Mouse (Mus musculus): Measurements from ENCODE around the gene Gm17387. TPM values are rescaled to one million over a fixed set of nuclear protein-coding genes. Genes with fewer than 3 reads are reported as not detected.
A peak's percentile ranks its signal among the peaks of the same experiment; 100 is the strongest.

Gene Gm17387
- polyA plus RNA-seq, 1 experiment = not detected

DNA sequence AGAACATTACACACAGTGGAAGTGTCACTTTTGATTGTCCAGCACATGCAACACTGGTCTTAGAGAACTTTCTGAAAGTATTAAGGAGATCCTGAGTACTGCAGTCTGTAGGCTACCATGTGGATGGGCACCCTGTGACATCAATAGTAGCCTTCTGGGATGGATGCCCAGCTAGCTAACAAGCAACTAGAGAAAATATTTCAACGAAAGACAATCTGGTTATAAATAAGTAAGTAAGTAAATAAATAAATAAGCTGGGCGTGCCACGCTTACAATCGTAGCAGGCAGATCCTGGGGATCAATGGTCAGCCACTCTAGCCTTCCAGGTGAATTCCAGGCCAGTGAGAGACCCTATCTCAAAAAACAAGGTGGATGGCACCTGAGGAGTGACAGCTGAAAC is 23.1 kb downstream of the Gm17387 start:
- TF ChIP-seq POLR2A (IDR thresholded peaks at IDR 0.05; ENCODE audit: borderline replicate concordance, extremely low read depth, insufficient read depth, insufficient read length, poor library complexity, severe bottlenecking) (no peak), CTCF (IDR thresholded peaks at IDR 0.05; ENCODE audit: borderline replicate concordance, extremely low read depth, insufficient read depth, insufficient read length) (no peak)
- DNase-seq (ENCODE audit: low read depth) = no peak

GRCm38 (mm10) chr7:141052421-141052820 is 23.5 kb downstream of the Gm17387 start:
- DNase-seq (ENCODE audit: low read depth) = no peak
- TF ChIP-seq CTCF (IDR thresholded peaks at IDR 0.05; ENCODE audit: borderline replicate concordance, extremely low read depth, insufficient read depth, insufficient read length) (no peak), POLR2A (IDR thresholded peaks at IDR 0.05; ENCODE audit: borderline replicate concordance, extremely low read depth, insufficient read depth, insufficient read length, poor library complexity, severe bottlenecking) (no peak)

DNA sequence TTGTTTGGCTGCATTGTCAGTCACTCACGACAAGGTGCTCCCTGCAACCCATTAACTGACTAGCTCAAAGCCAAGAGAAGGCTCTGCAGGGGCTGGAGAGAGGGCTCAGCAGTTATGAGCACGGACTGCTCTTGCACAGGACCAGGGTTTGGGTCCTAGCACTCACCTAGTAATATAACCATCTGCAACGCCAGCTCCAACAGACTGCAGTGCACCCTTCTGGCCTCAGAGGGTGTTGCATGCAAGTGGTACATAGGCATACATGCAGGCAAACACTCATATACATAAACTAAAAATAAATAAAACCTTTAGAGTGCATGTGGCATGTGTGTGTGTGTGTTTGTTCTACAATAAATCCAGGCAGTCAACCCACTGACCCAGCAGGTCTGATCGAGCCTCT is 26.9 kb downstream of the Gm17387 start:
- TF ChIP-seq CTCF (IDR thresholded peaks at IDR 0.05; ENCODE audit: borderline replicate concordance, extremely low read depth, insufficient read depth, insufficient read length) (no peak), POLR2A (IDR thresholded peaks at IDR 0.05; ENCODE audit: borderline replicate concordance, extremely low read depth, insufficient read depth, insufficient read length, poor library complexity, severe bottlenecking) (no peak)
- no peak for DNase-seq (ENCODE audit: low read depth)

GRCm38 (mm10) chr7:141056976-141057375 is 28.0 kb downstream of the Gm17387 start:
- DNase-seq (ENCODE audit: low read depth) = no peak

DNA sequence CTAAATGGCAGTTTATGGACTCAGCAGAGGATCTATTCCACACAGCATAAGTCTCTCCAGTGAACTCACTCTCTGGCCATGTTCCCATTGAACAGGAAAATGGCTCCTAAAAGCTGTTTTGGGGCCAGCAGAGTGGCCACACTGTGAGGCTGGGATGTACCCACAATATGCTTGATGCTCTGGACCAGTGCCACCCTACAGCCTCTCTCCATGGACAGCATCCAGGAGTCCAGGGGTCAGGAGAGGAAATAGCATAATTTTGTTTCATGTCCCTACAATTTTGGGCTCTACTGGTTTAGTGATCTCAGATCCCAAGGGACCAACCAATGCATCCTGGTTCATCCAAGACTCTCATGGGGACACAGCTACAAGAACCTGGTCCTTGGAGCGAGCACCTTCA is 28.6 kb downstream of the Gm17387 start:
- no peak for DNase-seq (ENCODE audit: low read depth)
- TF ChIP-seq CTCF (IDR thresholded peaks at IDR 0.05; ENCODE audit: borderline replicate concordance, extremely low read depth, insufficient read depth, insufficient read length) (no peak), POLR2A (IDR thresholded peaks at IDR 0.05; ENCODE audit: borderline replicate concordance, extremely low read depth, insufficient read depth, insufficient read length, poor library complexity, severe bottlenecking) (no peak)

More at GRCm38 (mm10) chr7:141056976-141057375, 28.0 kb downstream of the Gm17387 start:
- TF ChIP-seq POLR2A (IDR thresholded peaks at IDR 0.05; ENCODE audit: borderline replicate concordance, extremely low read depth, insufficient read depth, insufficient read length, poor library complexity, severe bottlenecking) = no peak
- no peak for TF ChIP-seq CTCF (IDR thresholded peaks at IDR 0.05; ENCODE audit: borderline replicate concordance, extremely low read depth, insufficient read depth, insufficient read length)

- TF ChIP-seq POLR2A (IDR thresholded peaks at IDR 0.05; ENCODE audit: borderline replicate concordance, extremely low read depth, insufficient read depth, insufficient read length, poor library complexity, severe bottlenecking) = no peak
- no peak for TF ChIP-seq CTCF (IDR thresholded peaks at IDR 0.05; ENCODE audit: borderline replicate concordance, extremely low read depth, insufficient read depth, insufficient read length)
- no peak for DNase-seq (ENCODE audit: low read depth)
These were observed 29.8 kb downstream of the Gm17387 start for GRCm38 (mm10) chr7:141058601-141059341.

DNA sequence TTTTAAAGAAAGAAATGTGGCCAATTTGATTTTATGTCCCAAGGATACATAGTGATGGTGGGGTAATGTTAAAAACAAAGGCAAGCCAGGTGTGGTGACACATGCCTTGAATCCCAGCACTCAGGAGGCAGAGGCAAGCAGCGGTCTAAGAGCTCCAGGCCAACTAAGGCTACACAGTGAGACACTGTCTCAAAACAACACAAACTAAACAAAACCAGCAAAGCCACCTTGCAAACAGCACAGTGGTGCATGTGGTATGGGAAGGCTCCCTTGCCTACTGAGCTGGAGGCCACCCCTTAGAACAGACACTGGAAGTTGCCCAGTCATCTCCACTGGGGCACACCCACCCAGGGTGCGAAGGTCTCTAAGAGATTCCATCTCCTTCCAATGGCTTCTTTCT is 31.0 kb downstream of the Gm17387 start:
- DNase-seq (ENCODE audit: low read depth) = no peak
- TF ChIP-seq POLR2A (IDR thresholded peaks at IDR 0.05; ENCODE audit: borderline replicate concordance, extremely low read depth, insufficient read depth, insufficient read length, poor library complexity, severe bottlenecking) (no peak), CTCF (IDR thresholded peaks at IDR 0.05; ENCODE audit: borderline replicate concordance, extremely low read depth, insufficient read depth, insufficient read length) (no peak)

DNA sequence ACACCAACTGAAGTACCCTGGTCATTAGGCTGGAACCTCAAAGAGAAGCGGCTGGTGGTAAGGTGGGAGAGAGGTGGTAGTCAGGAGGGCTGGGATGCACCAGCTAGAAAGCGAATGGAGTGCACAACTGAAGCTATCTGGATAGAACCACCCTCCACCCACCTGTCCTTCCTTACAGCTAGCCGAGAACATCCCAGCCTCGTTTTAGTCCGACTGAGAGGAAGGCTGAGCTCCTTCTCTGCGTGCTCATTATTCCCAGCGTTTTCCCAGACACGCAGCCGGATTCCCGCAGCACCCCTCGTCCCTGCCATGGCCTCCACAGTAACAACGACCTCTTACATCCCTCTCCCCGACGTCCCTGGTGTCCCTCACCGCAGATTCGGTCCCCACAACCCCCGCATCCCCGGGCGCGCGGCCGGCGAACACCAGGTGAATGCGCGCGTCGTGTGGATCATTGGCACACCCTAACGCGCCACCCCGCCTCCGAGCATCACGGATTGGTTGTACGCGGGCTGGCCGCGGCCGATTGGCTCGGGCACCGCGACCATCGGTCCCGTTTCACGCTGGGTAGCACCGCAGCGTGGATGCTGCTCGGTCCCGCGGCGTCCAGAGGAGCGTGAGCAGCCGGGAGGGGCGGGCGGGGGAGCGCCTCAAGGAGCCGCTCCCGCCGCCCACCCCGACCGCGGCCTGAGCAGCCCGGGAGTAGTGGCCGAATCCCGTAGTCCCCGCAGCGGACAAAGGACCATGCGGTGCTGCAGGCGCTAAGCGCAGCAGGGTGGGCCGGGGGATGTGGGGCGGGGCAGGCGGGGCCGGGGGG is 31.7 kb downstream of the Gm17387 start, which contains the start of gene B4galnt4:
Gene B4galnt4 (plus strand): TSS at position 679 of the 817 bp plus-strand sequence.
- DNase-seq (ENCODE audit: low read depth) = peak; percentile 97
- peak; percentile 69 for TF ChIP-seq POLR2A (IDR thresholded peaks at IDR 0.05; ENCODE audit: borderline replicate concordance, extremely low read depth, insufficient read depth, insufficient read length, poor library complexity, severe bottlenecking)
- no peak for TF ChIP-seq CTCF (IDR thresholded peaks at IDR 0.05; ENCODE audit: borderline replicate concordance, extremely low read depth, insufficient read depth, insufficient read length)

DNA sequence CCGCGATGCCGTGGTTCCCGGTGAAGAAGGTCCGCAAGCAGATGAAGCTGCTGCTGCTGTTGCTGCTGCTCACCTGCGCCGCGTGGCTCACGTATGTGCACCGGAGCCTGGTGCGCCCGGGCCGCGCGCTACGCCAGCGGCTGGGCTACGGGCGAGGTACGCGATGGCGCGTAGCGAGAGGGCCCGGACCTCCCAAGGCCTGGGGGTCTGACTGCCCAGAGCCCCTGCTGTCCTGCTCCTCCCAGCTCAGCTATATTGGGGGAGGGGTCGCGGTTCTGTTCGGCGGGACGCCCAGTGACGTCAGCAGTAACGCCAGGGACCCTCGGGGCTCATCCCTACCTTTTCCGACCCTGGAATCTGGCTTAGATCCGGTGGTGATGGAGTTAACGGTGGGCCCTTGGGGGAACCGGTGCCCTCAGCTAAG is 32.4 kb downstream of the Gm17387 start:
- TF ChIP-seq CTCF (IDR thresholded peaks at IDR 0.05; ENCODE audit: borderline replicate concordance, extremely low read depth, insufficient read depth, insufficient read length) (no peak), POLR2A (IDR thresholded peaks at IDR 0.05; ENCODE audit: borderline replicate concordance, extremely low read depth, insufficient read depth, insufficient read length, poor library complexity, severe bottlenecking) (no peak)
- DNase-seq (ENCODE audit: low read depth) = no peak

GRCm38 (mm10) chr7:141062525-141062924 is 33.6 kb downstream of the Gm17387 start:
- TF ChIP-seq CTCF (IDR thresholded peaks at IDR 0.05; ENCODE audit: borderline replicate concordance, extremely low read depth, insufficient read depth, insufficient read length) (no peak), POLR2A (IDR thresholded peaks at IDR 0.05; ENCODE audit: borderline replicate concordance, extremely low read depth, insufficient read depth, insufficient read length, poor library complexity, severe bottlenecking) (no peak)
- no peak for DNase-seq (ENCODE audit: low read depth)

GRCm38 (mm10) chr7:141063353-141063752 is 34.4 kb downstream of the Gm17387 start:
- DNase-seq (ENCODE audit: low read depth) = no peak

More at GRCm38 (mm10) chr7:141063353-141063752, 34.4 kb downstream of the Gm17387 start:
- no peak for TF ChIP-seq POLR2A (IDR thresholded peaks at IDR 0.05; ENCODE audit: borderline replicate concordance, extremely low read depth, insufficient read depth, insufficient read length, poor library complexity, severe bottlenecking)
- no peak for TF ChIP-seq CTCF (IDR thresholded peaks at IDR 0.05; ENCODE audit: borderline replicate concordance, extremely low read depth, insufficient read depth, insufficient read length)
